Mouse (Mus musculus) left cerebral cortex, adult 8-10 months (tissue): ENCODE measurements around the gene Mto1. TPM values are rescaled to one million over a fixed set of nuclear protein-coding genes. Genes with fewer than 3 reads are reported as not detected.
A peak's percentile ranks its signal among the peaks of the same experiment; 100 is the strongest.
"Not testable (repeated sequence)": the region's sequence is repeated elsewhere in the genome, so short reads cannot be mapped to it uniquely, and the experiment has no call there.

Experiments
- DNase-seq, 2 experiments: peaks; one replicate each; pipeline ENCODE4 v3.0.0; 2022; ENCODE audit warnings: low spot score in 2 of 2
- total RNA-seq, 4 experiments: library from RNA; stranded (reverse); gene quantifications; 2 replicates each; pipeline ENCODE4 v1.2.4; 2022

The Mto1 gene
- total RNA-seq, 4 experiments from 2014 or later = 22.9 to 29.3 (median 26.9) TPM

GRCm38 (mm10) chr9:78475873-78476272, 27.9 kb downstream of the Mto1 start:
- DNase-seq = no peak

GRCm38 (mm10) chr9:78476531-78477020, 28.6 kb downstream of the Mto1 start:
- DNase-seq = no peak

- DNase-seq = no peak
Measured at GRCm38 (mm10) chr9:78477021-78477551, 29.1 kb downstream of the Mto1 start.

- not testable (repeated sequence) for DNase-seq
Measured at GRCm38 (mm10) chr9:78478009-78478605, 30.1 kb downstream of the Mto1 start.

DNA sequence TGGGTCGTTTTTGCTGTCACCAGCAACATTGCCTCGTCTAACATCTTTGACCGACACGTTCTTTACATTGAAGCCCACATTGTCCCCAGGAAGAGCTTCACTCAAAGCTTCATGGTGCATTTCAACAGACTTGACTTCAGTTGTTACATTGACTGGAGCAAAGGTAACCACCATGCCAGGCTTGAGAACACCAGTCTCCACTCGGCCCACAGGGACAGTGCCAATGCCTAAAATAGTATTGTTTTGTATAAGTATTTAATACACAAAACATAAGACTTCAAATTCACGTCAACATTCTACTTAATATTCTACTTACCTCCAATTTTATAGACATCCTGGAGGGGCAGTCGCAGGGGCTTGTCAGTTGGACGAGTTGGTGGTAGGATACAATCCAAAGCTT, 31.3 kb downstream of the Mto1 start:
- not testable (repeated sequence) for DNase-seq

DNA sequence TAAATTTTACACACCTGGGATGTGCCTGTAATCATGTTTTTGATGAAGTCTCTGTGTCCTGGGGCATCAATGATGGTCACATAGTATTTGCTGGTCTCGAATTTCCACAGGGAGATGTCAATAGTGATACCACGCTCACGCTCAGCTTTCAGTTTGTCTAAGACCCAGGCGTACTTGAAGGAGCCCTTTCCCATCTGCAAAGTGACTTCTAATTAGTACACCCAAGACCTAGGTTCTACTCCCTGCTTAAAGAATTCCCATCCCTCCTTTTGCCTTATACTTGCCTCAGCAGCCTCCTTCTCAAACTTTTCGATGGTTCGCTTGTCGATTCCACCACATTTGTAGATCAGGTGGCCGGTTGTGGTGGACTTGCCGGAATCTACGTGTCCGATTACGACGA, 32.2 kb downstream of the Mto1 start:
- not testable (repeated sequence) for DNase-seq

DNA sequence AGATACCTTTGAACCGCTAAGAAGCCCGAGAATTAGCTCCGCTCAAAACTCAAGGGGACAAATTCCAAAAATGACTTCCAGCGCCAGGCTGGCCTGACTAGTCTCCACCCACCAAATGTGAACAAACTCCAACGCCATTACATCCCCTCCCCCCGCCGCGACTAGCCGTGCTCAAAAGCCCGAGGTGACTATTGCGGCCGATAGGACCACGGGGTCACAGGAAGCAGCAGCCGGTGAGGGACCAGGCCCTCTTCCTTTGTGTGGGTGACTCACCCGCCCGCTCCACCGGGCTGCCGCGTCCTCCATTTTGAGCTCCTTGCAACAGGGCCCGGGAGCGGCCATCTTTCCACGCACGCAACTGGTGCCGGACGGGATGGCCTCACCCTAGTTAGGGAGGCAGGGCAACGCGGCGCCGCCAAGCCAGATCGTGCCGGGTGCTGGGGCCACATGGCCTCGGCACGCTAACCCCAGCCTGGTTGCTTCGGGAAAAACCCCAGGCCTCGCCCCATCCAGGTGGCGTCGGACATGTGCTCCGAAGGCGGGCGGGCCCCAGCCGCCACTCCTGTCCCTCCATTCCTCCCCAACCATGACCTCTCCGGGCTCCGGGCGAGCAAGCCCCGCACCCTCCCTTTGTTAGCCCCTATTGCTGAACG, 32.8 kb downstream of the Mto1 start:
- DNase-seq = peak; percentile 59 to 76

DNA sequence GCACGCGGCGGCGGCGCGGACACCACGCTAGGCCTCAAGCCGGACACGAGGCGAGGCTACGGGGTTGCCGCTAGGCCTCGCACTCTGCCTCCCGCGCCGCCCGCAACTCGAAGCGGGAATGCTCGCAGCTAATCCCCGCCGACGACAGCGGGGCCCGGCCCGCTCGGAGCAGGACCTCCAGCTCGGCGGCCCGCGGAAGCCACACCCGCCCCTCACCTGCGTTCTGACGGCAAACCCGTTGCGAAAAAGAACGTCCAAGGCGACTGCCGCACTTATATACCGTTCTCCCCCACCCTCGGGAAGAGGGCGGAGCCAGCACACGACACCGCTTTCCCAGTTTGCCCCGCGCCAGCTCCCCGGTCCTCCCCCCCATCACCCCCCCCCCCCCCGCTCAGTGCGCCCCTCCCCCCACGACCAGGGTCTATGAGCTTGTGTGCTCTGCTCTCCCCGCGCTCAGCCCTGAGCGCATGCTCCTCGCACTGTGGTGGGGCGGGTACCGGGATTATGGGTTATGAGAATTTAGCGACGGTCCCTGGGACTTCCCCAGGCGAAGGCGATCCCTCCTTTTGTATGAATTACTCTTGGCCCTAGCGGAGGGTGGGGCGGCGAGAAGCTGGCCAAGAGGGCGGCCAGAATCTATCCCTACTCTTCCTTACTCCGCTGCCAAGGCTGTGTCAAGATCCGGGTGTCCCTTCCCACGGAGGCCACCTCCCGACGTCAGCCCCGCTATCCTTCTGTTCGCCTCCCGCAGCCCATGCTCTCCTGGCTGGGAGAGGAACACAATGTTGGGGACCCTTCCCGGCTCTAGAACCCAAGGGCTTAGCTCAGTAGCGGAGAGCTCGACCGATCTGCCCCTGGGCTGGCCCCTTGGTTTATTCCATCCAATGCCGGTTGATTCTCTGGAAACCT, 33.7 kb downstream of the Mto1 start:
- DNase-seq = peak; percentile 97

DNA sequence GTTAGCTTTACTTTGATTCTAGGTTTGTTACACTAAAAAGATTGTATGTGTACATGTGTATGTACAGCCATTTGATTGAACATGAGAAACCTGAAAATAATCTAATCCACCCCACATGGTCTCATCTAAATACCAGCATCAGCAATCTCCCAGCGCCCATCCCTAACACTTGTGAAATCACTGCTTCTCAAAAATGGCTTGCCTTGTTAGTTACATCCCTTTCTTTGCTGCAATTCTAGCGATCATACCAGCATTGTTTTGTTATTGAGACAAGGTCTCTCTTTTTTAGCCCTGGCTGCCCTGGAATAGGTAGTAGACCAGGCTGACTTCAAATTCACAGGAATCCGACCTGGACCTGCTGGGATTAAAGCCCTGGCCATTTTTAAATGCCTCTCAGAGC, 34.4 kb downstream of the Mto1 start:
- DNase-seq = no peak

GRCm38 (mm10) chr9:78484660-78485059, 36.7 kb downstream of the Mto1 start:
- DNase-seq = no peak

- DNase-seq = not testable (repeated sequence)
Measured at GRCm38 (mm10) chr9:78488021-78488420, 40.0 kb downstream of the Mto1 start.

DNA sequence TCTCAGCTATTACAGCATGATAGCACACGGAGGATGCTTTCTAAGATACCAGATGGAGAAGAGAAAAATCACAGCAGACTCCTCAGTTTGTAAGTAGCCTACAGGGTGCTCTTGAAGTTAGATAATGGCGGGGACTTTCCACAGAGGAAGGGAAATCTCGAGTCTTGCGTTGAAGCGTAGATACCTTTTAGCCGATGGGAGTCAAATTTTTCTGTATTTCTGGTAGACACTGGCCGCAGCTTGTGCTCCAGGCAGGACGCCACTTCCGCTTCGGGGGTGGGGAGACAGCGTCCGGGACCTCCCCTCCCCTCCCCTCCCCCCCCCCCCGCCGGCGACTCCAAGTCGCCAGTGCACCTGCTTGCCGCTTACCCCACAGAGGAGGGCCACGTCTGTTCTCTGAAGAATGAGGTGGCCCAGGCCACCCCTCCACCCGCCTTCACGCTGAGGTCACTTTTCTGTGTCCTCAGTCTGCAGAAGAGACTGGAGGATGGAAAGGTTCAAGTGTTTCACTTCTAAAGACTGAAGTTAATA, 40.9 kb downstream of the Mto1 start, which contains the start of gene Eef1a1:
Eef1a1 (minus strand) TSS at position 262 of the 531 bp plus-strand sequence.
- no peak for DNase-seq

- no peak for DNase-seq
Measured at GRCm38 (mm10) chr9:78491169-78491568, 43.2 kb downstream of the Mto1 start.

DNA sequence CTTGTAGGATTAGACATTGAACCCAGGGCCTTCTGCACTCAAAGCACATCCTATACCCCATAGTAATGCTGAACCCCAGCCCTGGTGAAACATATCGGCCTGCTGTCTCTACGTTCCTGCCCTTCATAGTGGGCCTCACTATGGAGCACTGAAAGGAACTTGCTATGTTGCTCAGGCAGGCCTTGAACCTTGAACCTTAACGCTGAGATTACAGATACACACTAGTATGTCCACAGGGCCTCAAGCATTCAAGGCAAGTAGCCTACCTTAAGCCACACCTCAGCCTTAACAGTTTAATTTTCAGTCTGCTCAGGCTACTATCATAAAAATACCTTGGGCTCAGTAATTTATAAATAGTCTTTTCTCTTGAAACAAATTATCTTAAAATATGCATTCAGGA, 44.2 kb downstream of the Mto1 start:
- no peak for DNase-seq

DNA sequence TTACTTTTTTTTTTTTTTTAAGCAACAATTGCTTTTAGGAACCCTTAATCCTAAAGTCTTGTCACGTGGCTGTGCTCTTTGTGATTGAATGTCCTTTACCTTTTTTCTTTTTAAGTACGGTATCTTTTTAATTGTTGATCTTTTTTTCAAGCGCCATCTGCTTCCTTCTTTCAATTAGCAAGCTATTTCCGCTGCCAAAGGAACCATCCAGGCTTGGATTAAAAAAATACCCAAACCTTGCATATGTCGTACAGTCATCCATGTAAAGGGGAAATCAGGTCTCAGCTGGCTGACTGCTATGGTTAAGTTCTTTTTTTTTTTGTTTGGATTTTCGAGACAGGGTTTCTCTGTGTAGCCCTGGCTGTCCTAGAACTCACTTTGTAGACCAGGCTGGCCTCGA, 45.2 kb downstream of the Mto1 start:
- DNase-seq = no peak

GRCm38 (mm10) chr9:78500386-78500785, 52.4 kb downstream of the Mto1 start:
- no peak for DNase-seq

- no peak for DNase-seq
Measured at GRCm38 (mm10) chr9:78501284-78501683, 53.3 kb downstream of the Mto1 start.

- no peak for DNase-seq
Measured at GRCm38 (mm10) chr9:78503223-78504079, 55.4 kb downstream of the Mto1 start.

- DNase-seq = no peak
Measured at GRCm38 (mm10) chr9:78504133-78504532, 56.1 kb downstream of the Mto1 start.

GRCm38 (mm10) chr9:78504679-78505078, 56.7 kb downstream of the Mto1 start:
- DNase-seq = no peak
